Mouse (Mus musculus): ENCODE data around the gene Prss29. TPM values are rescaled to one million over a fixed set of nuclear protein-coding genes. Genes with fewer than 3 reads are reported as not detected.

Prss29 gene
- polyA plus RNA-seq, 1 experiment from 2014 or later = not detected

DNA sequence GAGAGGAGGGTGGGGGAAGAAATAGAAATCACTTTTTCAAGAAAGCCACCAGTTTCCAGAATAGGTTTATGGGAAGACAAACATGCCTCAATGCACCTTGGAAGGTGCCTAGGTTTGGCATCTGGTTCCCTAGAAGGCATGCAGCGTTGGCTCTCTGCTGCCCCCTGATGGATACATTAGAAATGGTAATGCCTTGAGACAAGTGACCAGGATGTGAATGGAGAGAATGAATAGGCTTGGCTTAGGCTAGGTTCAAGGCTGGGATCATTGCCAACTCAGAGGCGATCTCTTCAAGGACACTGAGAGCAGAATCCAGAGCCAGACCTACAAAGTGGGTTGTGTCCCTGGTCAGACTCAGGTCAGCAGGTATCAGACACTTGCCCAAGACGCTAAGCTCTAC lies 33.4 kb upstream of the Prss29 start:
- no peaks in the 10 kb centered on the region for H3K27me3 ChIP-seq (ENCODE audit: control insufficient read depth, insufficient read depth, low read length)
- H3K4me1 ChIP-seq (ENCODE audit: control insufficient read depth, insufficient read depth, low read length) = no peaks in the 10 kb centered on the region
- 15% methylated on average over 3 of the region's 3 CpGs for WGBS
- no peaks in the 10 kb centered on the region for H3K36me3 ChIP-seq (ENCODE audit: control insufficient read depth, insufficient read depth)
- no peak for ATAC-seq (replicated peaks; ENCODE audit: extremely low read depth, insufficient read depth, low FRiP score)
- no peak overlapping the region for H3K4me2 ChIP-seq (ENCODE audit: low read depth, low read length)
- H3K9me3 ChIP-seq (replicated peaks; ENCODE audit: control insufficient read depth, low read length) = peaks cover 4% of the 10 kb centered on the region; the same call in 1 of the 2 replicates
- no peak overlapping the region for H3K27ac ChIP-seq (ENCODE audit: low read length)
- no peak overlapping the region for H3K9ac ChIP-seq (ENCODE audit: low read length)
- no peak overlapping the region for H3K4me3 ChIP-seq (ENCODE audit: low read length)

DNA sequence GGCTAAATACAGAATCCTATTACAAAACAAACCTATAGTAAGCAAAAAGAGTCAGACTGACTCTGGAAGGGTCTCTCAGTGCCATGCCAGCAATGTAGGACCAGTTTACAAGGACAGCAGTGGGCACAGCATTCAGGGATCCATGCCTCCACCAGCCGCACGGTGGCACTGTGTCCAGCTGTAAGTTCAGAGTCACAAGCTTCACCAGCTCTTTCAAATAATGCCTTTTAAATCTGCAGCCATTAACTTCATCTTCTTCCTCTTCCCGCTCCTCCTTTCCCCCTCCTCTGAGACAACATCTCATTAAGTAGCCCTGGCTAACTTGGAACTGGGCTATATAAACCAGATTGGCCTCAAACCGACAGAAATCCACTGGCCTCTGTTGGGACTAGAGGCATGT lies 29.6 kb upstream of the Prss29 start:
- no peaks in the 10 kb centered on the region for H3K36me3 ChIP-seq (ENCODE audit: control insufficient read depth, insufficient read depth)
- no peak overlapping the region for H3K4me3 ChIP-seq (ENCODE audit: low read length)
- peaks cover 2% of the 10 kb centered on the region; the same call in 1 of the 2 replicates for H3K27me3 ChIP-seq (ENCODE audit: control insufficient read depth, insufficient read depth, low read length)
- H3K9ac ChIP-seq (ENCODE audit: low read length) = no peak overlapping the region
- no peak overlapping the region for H3K27ac ChIP-seq (ENCODE audit: low read length)
- no peaks in the 10 kb centered on the region for H3K4me1 ChIP-seq (ENCODE audit: control insufficient read depth, insufficient read depth, low read length)
- ATAC-seq (replicated peaks; ENCODE audit: extremely low read depth, insufficient read depth, low FRiP score) = no peak
- peaks cover 4% of the 10 kb centered on the region; the same call in 1 of the 2 replicates for H3K9me3 ChIP-seq (replicated peaks; ENCODE audit: control insufficient read depth, low read length)
- 24% methylated on average over 4 of the region's 4 CpGs for WGBS
- H3K4me2 ChIP-seq (ENCODE audit: low read depth, low read length) = no peak overlapping the region

DNA sequence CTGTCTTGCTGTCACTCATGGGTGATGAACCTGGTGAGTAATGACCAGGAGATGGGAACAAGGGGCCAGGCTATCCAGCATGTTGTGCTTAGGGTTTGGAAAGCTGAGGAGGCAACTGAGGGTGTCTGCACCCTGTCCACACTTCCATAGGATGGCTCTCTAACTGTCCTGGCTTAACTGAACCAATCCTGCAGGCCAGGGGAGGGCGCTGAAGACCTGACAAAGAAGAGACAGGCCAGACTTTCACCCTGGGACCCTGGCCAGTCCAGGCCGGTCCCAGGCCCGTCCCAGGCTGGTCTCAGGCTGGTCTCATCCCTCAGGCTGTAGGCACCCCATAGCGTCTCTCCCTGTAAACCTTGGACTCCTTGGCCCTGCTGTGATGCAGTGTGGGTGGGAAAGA lies 28.0 kb upstream of the Prss29 start:
- Histone ChIP-seq H3K4me3 (ENCODE audit: low read length) (no peak overlapping the region), H3K27me3 (ENCODE audit: control insufficient read depth, insufficient read depth, low read length) (peaks cover 4% of the 10 kb centered on the region), H3K9ac (ENCODE audit: low read length) (no peak overlapping the region), H3K27ac (ENCODE audit: low read length) (no peak overlapping the region), H3K9me3 (replicated peaks; ENCODE audit: control insufficient read depth, low read length) (no peaks in the 10 kb centered on the region), H3K4me2 (ENCODE audit: low read depth, low read length) (no peak overlapping the region), H3K4me1 (ENCODE audit: control insufficient read depth, insufficient read depth, low read length) (no peaks in the 10 kb centered on the region), H3K36me3 (ENCODE audit: control insufficient read depth, insufficient read depth) (no peaks in the 10 kb centered on the region)
- 23% methylated on average over 4 of the region's 4 CpGs for WGBS
- no peak for ATAC-seq (replicated peaks; ENCODE audit: extremely low read depth, insufficient read depth, low FRiP score)

DNA sequence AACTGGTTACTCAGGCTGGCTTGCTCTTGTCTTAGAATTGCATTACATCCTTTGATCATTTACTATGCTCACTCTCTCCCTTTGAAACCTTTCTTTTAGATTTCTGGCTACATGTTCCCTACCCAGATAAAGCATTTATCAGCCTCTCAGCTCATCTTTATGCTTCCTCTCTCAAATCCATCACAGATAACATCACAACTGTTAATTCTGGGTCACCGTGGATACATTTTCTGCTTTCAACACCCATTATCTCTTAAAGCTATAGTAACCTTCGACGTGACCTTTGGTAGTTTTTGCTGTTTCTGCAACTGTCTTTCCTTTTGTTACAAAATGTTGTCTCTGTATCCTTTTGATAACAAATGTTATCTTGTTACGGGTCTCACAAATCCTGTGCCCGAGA lies 25.0 kb upstream of the Prss29 start:
- Histone ChIP-seq H3K27ac (ENCODE audit: low read length) (no peak overlapping the region), H3K4me1 (ENCODE audit: control insufficient read depth, insufficient read depth, low read length) (no peaks in the 10 kb centered on the region), H3K9me3 (replicated peaks; ENCODE audit: control insufficient read depth, low read length) (no peaks in the 10 kb centered on the region), H3K4me3 (ENCODE audit: low read length) (no peak overlapping the region), H3K27me3 (ENCODE audit: control insufficient read depth, insufficient read depth, low read length) (peaks cover 7% of the 10 kb centered on the region), H3K4me2 (ENCODE audit: low read depth, low read length) (no peak overlapping the region), H3K36me3 (ENCODE audit: control insufficient read depth, insufficient read depth) (no peaks in the 10 kb centered on the region), H3K9ac (ENCODE audit: low read length) (no peak overlapping the region)
- no peak for ATAC-seq (replicated peaks; ENCODE audit: extremely low read depth, insufficient read depth, low FRiP score)
- 35% methylated on average over 5 of the region's 5 CpGs for WGBS

DNA sequence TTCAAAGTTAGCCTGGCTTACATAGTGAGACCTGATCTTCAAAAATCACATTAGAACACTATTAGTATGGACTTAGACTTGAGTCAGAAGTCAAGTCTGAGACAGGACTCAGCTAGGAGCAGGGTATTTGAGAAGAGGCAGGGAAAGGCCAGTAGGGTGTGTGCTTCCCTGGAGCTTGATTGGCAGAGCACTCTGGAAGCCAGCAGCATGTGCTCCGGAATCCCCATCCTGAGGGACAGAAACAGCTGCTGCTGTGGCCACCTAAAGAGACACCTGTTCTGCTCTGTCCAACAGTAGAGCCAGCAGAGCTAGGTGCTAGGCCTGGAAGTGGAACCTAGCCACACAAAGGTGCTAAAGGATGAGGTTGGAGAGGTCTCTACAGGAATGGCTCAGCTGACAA lies 24.3 kb upstream of the Prss29 start:
- Histone ChIP-seq H3K27me3 (ENCODE audit: control insufficient read depth, insufficient read depth, low read length) (peaks cover 9% of the 10 kb centered on the region), H3K27ac (ENCODE audit: low read length) (no peak overlapping the region), H3K4me3 (ENCODE audit: low read length) (no peak overlapping the region), H3K9me3 (replicated peaks; ENCODE audit: control insufficient read depth, low read length) (no peaks in the 10 kb centered on the region), H3K4me2 (ENCODE audit: low read depth, low read length) (no peak overlapping the region), H3K9ac (ENCODE audit: low read length) (no peak overlapping the region), H3K4me1 (ENCODE audit: control insufficient read depth, insufficient read depth, low read length) (no peaks in the 10 kb centered on the region), H3K36me3 (ENCODE audit: control insufficient read depth, insufficient read depth) (no peaks in the 10 kb centered on the region)
- no peak for ATAC-seq (replicated peaks; ENCODE audit: extremely low read depth, insufficient read depth, low FRiP score)
- WGBS = 55% methylated on average over 1 of the region's 1 CpGs

DNA sequence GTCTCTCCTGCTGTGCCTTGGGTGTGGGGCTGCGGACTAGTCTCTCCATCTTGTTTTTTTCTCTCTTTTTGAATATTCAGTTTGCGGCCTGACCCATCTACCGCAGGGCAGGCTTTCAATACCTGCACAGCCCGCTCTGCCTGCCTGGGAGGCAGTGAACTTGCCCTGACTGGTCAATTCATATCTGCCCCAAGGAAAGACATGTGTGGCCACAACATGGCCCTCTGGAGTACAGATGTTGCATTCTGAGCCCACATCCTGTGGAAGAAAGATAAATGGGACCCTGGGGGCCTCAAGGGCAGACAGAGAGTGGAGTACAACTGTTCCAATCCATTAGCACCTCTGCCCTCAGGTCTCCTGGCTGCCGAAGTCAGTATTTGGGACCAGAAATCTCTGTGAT lies 20.4 kb upstream of the Prss29 start, which contains the start of gene Prss34:
Gene Prss34 (plus strand): TSS at position 301 of the 400 bp plus-strand sequence.
- Histone ChIP-seq H3K27me3 (ENCODE audit: control insufficient read depth, insufficient read depth, low read length) (peaks cover 7% of the 10 kb centered on the region), H3K27ac (ENCODE audit: low read length) (no peak within 1 kb of the TSS), H3K4me1 (ENCODE audit: control insufficient read depth, insufficient read depth, low read length) (no peaks in the 10 kb centered on the region), H3K4me3 (ENCODE audit: low read length) (no peak within 1 kb of the TSS), H3K36me3 (ENCODE audit: control insufficient read depth, insufficient read depth) (no peaks in the 10 kb centered on the region), H3K9ac (ENCODE audit: low read length) (no peak within 1 kb of the TSS), H3K4me2 (ENCODE audit: low read depth, low read length) (no peak within 1 kb of the TSS), H3K9me3 (replicated peaks; ENCODE audit: control insufficient read depth, low read length) (no peaks in the 10 kb centered on the region)
- WGBS = 75% methylated on average over 5 of the region's 5 CpGs
- no peak for ATAC-seq (replicated peaks; ENCODE audit: extremely low read depth, insufficient read depth, low FRiP score)

DNA sequence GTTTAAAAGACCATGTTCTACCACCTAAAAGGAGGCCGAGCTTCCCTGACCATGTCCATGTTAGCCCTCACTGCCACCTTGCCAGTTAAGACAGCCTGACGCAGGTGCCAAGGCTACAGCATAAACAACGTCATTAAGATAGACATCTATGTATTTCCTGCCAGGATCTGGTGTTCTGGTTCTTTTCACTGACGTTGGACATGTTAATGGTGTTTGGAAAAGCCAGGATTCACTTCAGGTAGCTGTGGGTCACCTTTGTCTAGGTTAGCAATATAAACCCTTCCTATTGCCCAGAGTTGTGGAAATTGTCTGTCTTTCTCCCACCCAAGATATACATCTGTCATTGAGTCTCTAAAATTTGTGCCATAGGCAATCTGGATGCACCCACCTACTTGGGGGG lies 10.1 kb upstream of the Prss29 start, which contains the start of gene Prss28:
Gene Prss28 (plus strand): TSS at position 301 of the 400 bp plus-strand sequence.
- Histone ChIP-seq H3K4me1 (ENCODE audit: control insufficient read depth, insufficient read depth, low read length) (no peaks in the 10 kb centered on the region), H3K36me3 (ENCODE audit: control insufficient read depth, insufficient read depth) (no peaks in the 10 kb centered on the region), H3K9ac (ENCODE audit: low read length) (no peak within 1 kb of the TSS), H3K27ac (ENCODE audit: low read length) (no peak within 1 kb of the TSS), H3K27me3 (ENCODE audit: control insufficient read depth, insufficient read depth, low read length) (no peaks in the 10 kb centered on the region), H3K4me2 (ENCODE audit: low read depth, low read length) (no peak within 1 kb of the TSS), H3K9me3 (replicated peaks; ENCODE audit: control insufficient read depth, low read length) (no peaks in the 10 kb centered on the region), H3K4me3 (ENCODE audit: low read length) (no peak within 1 kb of the TSS)
- WGBS = 52% methylated on average over 4 of the region's 4 CpGs
- ATAC-seq (replicated peaks; ENCODE audit: extremely low read depth, insufficient read depth, low FRiP score) = no peak

DNA sequence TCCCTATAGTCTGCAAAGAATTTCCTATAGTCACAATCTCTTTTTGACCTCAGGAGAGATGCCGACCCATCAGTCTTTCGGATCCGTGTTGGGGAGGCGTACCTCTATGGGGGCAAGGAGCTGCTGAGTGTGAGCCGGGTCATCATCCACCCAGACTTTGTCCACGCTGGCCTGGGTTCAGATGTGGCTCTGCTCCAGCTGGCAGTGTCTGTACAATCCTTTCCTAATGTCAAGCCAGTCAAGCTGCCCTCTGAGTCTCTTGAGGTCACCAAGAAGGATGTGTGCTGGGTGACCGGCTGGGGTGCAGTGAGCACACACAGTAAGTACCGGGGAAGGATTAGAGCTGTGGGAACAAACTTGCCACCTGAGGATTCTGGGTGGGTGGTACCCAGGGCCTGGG lies 2.4 kb downstream of the Prss29 start:
- Histone ChIP-seq H3K36me3 (ENCODE audit: control insufficient read depth, insufficient read depth) (no peaks in the 10 kb centered on the region), H3K4me2 (ENCODE audit: low read depth, low read length) (no peak overlapping the region), H3K9ac (ENCODE audit: low read length) (no peak overlapping the region), H3K27ac (ENCODE audit: low read length) (no peak overlapping the region), H3K4me3 (ENCODE audit: low read length) (no peak overlapping the region), H3K27me3 (ENCODE audit: control insufficient read depth, insufficient read depth, low read length) (0 out of 2 replicates have a peak, but pooled peaks cover 2% of the 10 kb centered on the region), H3K4me1 (ENCODE audit: control insufficient read depth, insufficient read depth, low read length) (no peaks in the 10 kb centered on the region), H3K9me3 (replicated peaks; ENCODE audit: control insufficient read depth, low read length) (no peaks in the 10 kb centered on the region)
- WGBS = 81% methylated on average over 8 of the region's 8 CpGs
- no peak for ATAC-seq (replicated peaks; ENCODE audit: extremely low read depth, insufficient read depth, low FRiP score)

DNA sequence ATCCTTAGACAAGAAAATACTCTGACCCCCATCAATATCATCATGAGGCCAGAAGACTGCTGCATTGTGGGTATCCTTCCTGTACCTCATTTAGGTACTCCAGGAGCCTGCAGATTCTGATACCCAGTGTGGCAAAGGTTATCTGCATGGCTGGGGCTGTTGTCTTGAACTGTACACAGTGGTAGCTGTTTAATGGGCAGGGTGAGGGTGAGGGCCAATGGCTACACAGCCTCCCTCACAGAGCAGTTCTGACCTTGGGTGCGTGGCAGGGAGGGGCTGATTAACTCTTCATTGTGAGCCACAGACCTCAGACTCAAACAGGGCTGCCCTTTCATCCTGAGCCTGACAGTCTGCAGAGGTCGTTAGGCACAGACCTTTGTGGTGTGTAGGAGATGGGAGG lies 4.5 kb downstream of the Prss29 start:
- H3K4me2 ChIP-seq (ENCODE audit: low read depth, low read length) = no peak overlapping the region
- H3K4me3 ChIP-seq (ENCODE audit: low read length) = no peak overlapping the region
- ATAC-seq (replicated peaks; ENCODE audit: extremely low read depth, insufficient read depth, low FRiP score) = no peak
- no peaks in the 10 kb centered on the region for H3K4me1 ChIP-seq (ENCODE audit: control insufficient read depth, insufficient read depth, low read length)
- H3K27ac ChIP-seq (ENCODE audit: low read length) = no peak overlapping the region
- no peaks in the 10 kb centered on the region for H3K9me3 ChIP-seq (replicated peaks; ENCODE audit: control insufficient read depth, low read length)
- H3K36me3 ChIP-seq (ENCODE audit: control insufficient read depth, insufficient read depth) = no peaks in the 10 kb centered on the region
- WGBS = 9% methylated on average over 2 of the region's 2 CpGs
- H3K27me3 ChIP-seq (ENCODE audit: control insufficient read depth, insufficient read depth, low read length) = 0 out of 2 replicates have a peak, but pooled peaks cover 2% of the 10 kb centered on the region
- no peak overlapping the region for H3K9ac ChIP-seq (ENCODE audit: low read length)
